Mouse (Mus musculus): ENCODE results near the gene Lrrc8a. TPM values are rescaled to one million over a fixed set of nuclear protein-coding genes. Genes with fewer than 3 reads are reported as not detected.

Lrrc8a gene
- polyA plus RNA-seq, 1 experiment from 2014 or later = 43.9 TPM

- 88% methylated on average over 5 of the region's 5 CpGs for WGBS
- Histone ChIP-seq H3K9me3 (ENCODE audit: low read depth, low read length) (no peaks in the 10 kb centered on the region), H3K27me3 (ENCODE audit: insufficient read depth, low read length) (no peaks in the 10 kb centered on the region), H3K4me3 (ENCODE audit: low read depth, low read length) (peak overlapping the region; percentile 91), H3K9ac (peak overlapping the region; percentile 85; the same call in 1 of the 2 replicates), H3K4me1 (ENCODE audit: insufficient read depth) (peaks cover 15% of the 10 kb centered on the region), H3K4me2 (peak overlapping the region; percentile 96), H3K27ac (ENCODE audit: low read depth) (no peak overlapping the region), H3K36me3 (ENCODE audit: insufficient read depth) (0 out of 2 replicates have a peak, but pooled peaks cover 3% of the 10 kb centered on the region)
- no peak for DNase-seq
- TF ChIP-seq CTCF (IDR thresholded peaks at IDR 0.05; ENCODE audit: low read depth) = no peak
- no peak for ATAC-seq (ENCODE audit: insufficient read depth)
Observed at GRCm38 (mm10) chr2:30285004-30285403, 47.5 kb downstream of the Lrrc8a start.

- Histone ChIP-seq H3K9ac (peak overlapping the region; percentile 85), H3K27ac (ENCODE audit: low read depth) (0 out of 2 replicates have a peak overlapping the region, but pooled peaks have one; percentile 30), H3K4me3 (ENCODE audit: low read depth, low read length) (peak overlapping the region; percentile 91), H3K27me3 (ENCODE audit: insufficient read depth, low read length) (no peaks in the 10 kb centered on the region), H3K36me3 (ENCODE audit: insufficient read depth) (peaks cover 3% of the 10 kb centered on the region; the same call in 1 of the 2 replicates), H3K9me3 (ENCODE audit: low read depth, low read length) (no peaks in the 10 kb centered on the region), H3K4me2 (peak overlapping the region; percentile 96), H3K4me1 (ENCODE audit: insufficient read depth) (peaks cover 15% of the 10 kb centered on the region)
- TF ChIP-seq CTCF (IDR thresholded peaks at IDR 0.05; ENCODE audit: low read depth) = no peak
- 11% methylated on average over 38 of the region's 38 CpGs for WGBS
- DNase-seq (no peak), ATAC-seq (ENCODE audit: insufficient read depth) (peak; percentile 65)
Observed at GRCm38 (mm10) chr2:30285416-30286181, 48.1 kb downstream of the Lrrc8a start.

- 0% methylated on average over 63 of the region's 68 CpGs for WGBS
- ATAC-seq (ENCODE audit: insufficient read depth) = peak; percentile 93
- peaks cover 5% of the 10 kb centered on the region; the same call in 1 of the 2 replicates for H3K36me3 ChIP-seq (ENCODE audit: insufficient read depth)
- DNase-seq = peak; percentile 98
- no peaks in the 10 kb centered on the region for H3K9me3 ChIP-seq (ENCODE audit: low read depth, low read length)
- peak within 1 kb of the TSS; percentile 76; the same call in 1 of the 2 replicates for H3K27ac ChIP-seq (ENCODE audit: low read depth)
- H3K4me2 ChIP-seq = peak within 1 kb of the TSS; percentile 96
- H3K9ac ChIP-seq = peak within 1 kb of the TSS; percentile 85
- peaks cover 15% of the 10 kb centered on the region for H3K4me1 ChIP-seq (ENCODE audit: insufficient read depth)
- no peaks in the 10 kb centered on the region for H3K27me3 ChIP-seq (ENCODE audit: insufficient read depth, low read length)
- TF ChIP-seq CTCF (IDR thresholded peaks at IDR 0.05; ENCODE audit: low read depth) = no peak
- peak within 1 kb of the TSS; percentile 91 for H3K4me3 ChIP-seq (ENCODE audit: low read depth, low read length)
Observed at GRCm38 (mm10) chr2:30286192-30287026, 48.9 kb downstream of the Lrrc8a start, which contains the start of the genes Dolk and Nup188. Gene Dolk, minus strand, starts transcription at chr2:30286334. Gene Nup188, plus strand, starts transcription at chr2:30286397.

- DNase-seq (peak; percentile 69), ATAC-seq (ENCODE audit: insufficient read depth) (peak; percentile 44; the same call in 1 of the 2 replicates)
- H3K27me3 ChIP-seq (ENCODE audit: insufficient read depth, low read length) = no peaks in the 10 kb centered on the region
- TF ChIP-seq CTCF (IDR thresholded peaks at IDR 0.05; ENCODE audit: low read depth) = peak; percentile 7; the same call in 1 of the 2 replicates
- H3K4me1 ChIP-seq (ENCODE audit: insufficient read depth) = peaks cover 15% of the 10 kb centered on the region
- H3K27ac ChIP-seq (ENCODE audit: low read depth) = no peak overlapping the region; the same call in 1 of the 2 replicates
- H3K9ac ChIP-seq = peak overlapping the region; percentile 85
- H3K4me3 ChIP-seq (ENCODE audit: low read depth, low read length) = peak overlapping the region; percentile 91
- WGBS = under 1% methylated on average over 10 of the region's 10 CpGs
- H3K4me2 ChIP-seq = peak overlapping the region; percentile 53
- no peaks in the 10 kb centered on the region for H3K9me3 ChIP-seq (ENCODE audit: low read depth, low read length)
- peaks cover 8% of the 10 kb centered on the region; the same call in 1 of the 2 replicates for H3K36me3 ChIP-seq (ENCODE audit: insufficient read depth)
Observed at GRCm38 (mm10) chr2:30287027-30287373, 49.5 kb downstream of the Lrrc8a start.

GRCm38 (mm10) chr2:30299525-30299924 is 62.0 kb downstream of the Lrrc8a start:
- DNase-seq (peak; percentile 25), ATAC-seq (ENCODE audit: insufficient read depth) (no peak)
- Histone ChIP-seq H3K9me3 (ENCODE audit: low read depth, low read length) (no peaks in the 10 kb centered on the region), H3K4me1 (ENCODE audit: insufficient read depth) (no peaks in the 10 kb centered on the region), H3K9ac (no peak overlapping the region), H3K4me3 (ENCODE audit: low read depth, low read length) (no peak overlapping the region), H3K4me2 (no peak overlapping the region), H3K27ac (ENCODE audit: low read depth) (no peak overlapping the region), H3K27me3 (ENCODE audit: insufficient read depth, low read length) (no peaks in the 10 kb centered on the region), H3K36me3 (ENCODE audit: insufficient read depth) (peaks cover 68% of the 10 kb centered on the region)
- TF ChIP-seq CTCF (IDR thresholded peaks at IDR 0.05; ENCODE audit: low read depth) = peak; percentile 26
- 69% methylated on average over 3 of the region's 3 CpGs for WGBS

- no peak overlapping the region for H3K4me3 ChIP-seq (ENCODE audit: low read depth, low read length)
- ATAC-seq (ENCODE audit: insufficient read depth) = no peak
- H3K36me3 ChIP-seq (ENCODE audit: insufficient read depth) = peaks cover 72% of the 10 kb centered on the region
- no peak overlapping the region for H3K9ac ChIP-seq
- no peak for TF ChIP-seq CTCF (IDR thresholded peaks at IDR 0.05; ENCODE audit: low read depth)
- 85% methylated on average over 5 of the region's 5 CpGs for WGBS
- H3K9me3 ChIP-seq (ENCODE audit: low read depth, low read length) = no peaks in the 10 kb centered on the region
- H3K27me3 ChIP-seq (ENCODE audit: insufficient read depth, low read length) = no peaks in the 10 kb centered on the region
- DNase-seq = no peak
- no peak overlapping the region for H3K4me2 ChIP-seq
- no peaks in the 10 kb centered on the region for H3K4me1 ChIP-seq (ENCODE audit: insufficient read depth)
- H3K27ac ChIP-seq (ENCODE audit: low read depth) = no peak overlapping the region
Observed at GRCm38 (mm10) chr2:30299966-30300365, 62.5 kb downstream of the Lrrc8a start.

Data from lung, embryonic 14.5 days (tissue).